Comparison of ENCODE assay signal across 20 mouse cellular contexts in genomic region chr7:95133038-95133437, GRCm38 (mm10).
"Had no signal": no experiment of that assay in that cellular context is flagged by ENCODE, and none has a peak within 500 bp of the region (broad histone marks: within the 10 kb centered on the region; RNA-seq: fewer than 3 reads in every experiment).

No protein-coding gene starts in this region.

- H3K4me2 ChIP-seq: liver, embryonic 15.5 days; lung, embryonic 15.5 days; midbrain, embryonic 12.5 days; stomach, embryonic 15.5 days had no signal

- H3K4me3 ChIP-seq: liver, embryonic 15.5 days; lung, embryonic 15.5 days; megakaryocyte, embryonic 14.5 days; midbrain, embryonic 10.5 days; midbrain, embryonic 12.5 days; myocyte; stomach, embryonic 15.5 days had no signal

- ATAC-seq: liver, postnatal 0 days; lung, postnatal 0 days; midbrain, embryonic 16.5 days had no signal

- H3K36me3 ChIP-seq: liver, embryonic 15.5 days; lung, embryonic 15.5 days; midbrain, embryonic 10.5 days; midbrain, embryonic 12.5 days; stomach, embryonic 15.5 days had no signal

- DNase-seq: liver, postnatal 0 days; lung, adult 2 months; lung, postnatal 14 days; lung, postnatal 36 days; midbrain, embryonic 14.5 days; right cerebral cortex, postnatal 14 days; thymus, adult 2 months; thymus, postnatal 25 days; thymus, postnatal 4 days had no signal

- H3K27ac ChIP-seq: liver, embryonic 15.5 days; lung, embryonic 15.5 days; macrophage; midbrain, embryonic 10.5 days; midbrain, embryonic 12.5 days; stomach, embryonic 15.5 days; stomach, postnatal 0 days had no signal

- H3K27me3 ChIP-seq: liver, embryonic 15.5 days; lung, embryonic 15.5 days; megakaryocyte, embryonic 14.5 days; midbrain, embryonic 12.5 days; stomach, embryonic 15.5 days had no signal

- H3K9me3 ChIP-seq: liver, embryonic 15.5 days; lung, embryonic 15.5 days; megakaryocyte, embryonic 14.5 days; midbrain, embryonic 10.5 days; midbrain, embryonic 12.5 days; stomach, embryonic 15.5 days had no signal

- H3K4me1 ChIP-seq: liver, embryonic 15.5 days; lung, embryonic 15.5 days; megakaryocyte, embryonic 14.5 days; stomach, embryonic 15.5 days had no signal

- H3K9ac ChIP-seq: liver, embryonic 15.5 days; liver, postnatal 0 days; lung, embryonic 15.5 days; midbrain, embryonic 12.5 days; stomach, embryonic 15.5 days had no signal
